Mouse (Mus musculus) liver, embryonic 12.5 days (tissue): ENCODE data around the gene Trmt1l. TPM values are rescaled to one million over a fixed set of nuclear protein-coding genes. Genes with fewer than 3 reads are reported as not detected.
"Not testable (repeated sequence)": the region's sequence is repeated elsewhere in the genome, so short reads cannot be mapped to it uniquely, and the experiment has no call there.

Experiments
- ATAC-seq: fragments of 200-750 bp; cut with Nextera tagmentation; 2 replicates; pipeline ENCODE4 v1.8.0; 2017; ENCODE audit warnings: moderate number of reproducible peaks, mild to moderate bottlenecking, moderate library complexity
- H3K27ac ChIP-seq: fragments of 300-500 bp; sonication (generic); 2 replicates; pipeline ENCODE4 v1.5.1; 2016; ENCODE audit warnings: mild to moderate bottlenecking
- H3K27me3 ChIP-seq: fragments of 300-500 bp; sonication (generic); replicated peaks from 2 replicates; pipeline ENCODE4 v1.6.1; 2016; ENCODE audit warnings: mild to moderate bottlenecking, moderate library complexity
- H3K36me3 ChIP-seq: fragments of 300-500 bp; sonication (generic); 2 replicates; pipeline ENCODE4 v1.6.1; 2016; ENCODE audit warnings: mild to moderate bottlenecking, moderate library complexity
- H3K4me1 ChIP-seq: fragments of 300-500 bp; sonication (generic); 2 replicates; pipeline ENCODE4 v1.6.1; 2016
- H3K4me2 ChIP-seq: fragments of 300-500 bp; sonication (generic); 2 replicates; pipeline ENCODE4 v1.6.1; 2016; ENCODE audit warnings: mild to moderate bottlenecking, moderate library complexity
- H3K4me3 ChIP-seq: fragments of 300-500 bp; sonication (generic); 2 replicates; pipeline ENCODE4 v1.5.1; 2016; ENCODE audit warnings: mild to moderate bottlenecking, moderate library complexity
- H3K9ac ChIP-seq: fragments of 300-500 bp; sonication (generic); 2 replicates; pipeline ENCODE4 v1.6.1; 2016; ENCODE audit warnings: mild to moderate bottlenecking, moderate library complexity
- H3K9me3 ChIP-seq: fragments of 300-500 bp; sonication (generic); replicated peaks from 2 replicates; pipeline ENCODE4 v1.6.1; 2016; ENCODE audit warnings: mild to moderate bottlenecking, moderate library complexity
- WGBS: fragments of 180-500 bp; shearing (Covaris S2); methylation state at CpG from one replicate; pipeline ENCODE4 v1.1.7; 2016; ENCODE audit not compliant: insufficient replicate concordance; 5-methylcytosine and 5-hydroxymethylcytosine counted together
- polyA plus RNA-seq: library from polyadenylated mRNA; unstranded; fragments of >200 nt; fragmentation: Nextera tagmentation; extraction: Ambion mirVana; gene quantifications from 2 replicates; pipeline ENCODE4 v1.2.1, GENCODE M21; 2016

Gene Trmt1l
- polyA plus RNA-seq, 1 experiment from 2014 or later: 31.6 TPM

- H3K27me3 ChIP-seq: no peaks in the 10 kb centered on the region
- H3K9ac ChIP-seq: no peak overlapping the region
- H3K4me2 ChIP-seq: no peak overlapping the region
- H3K4me3 ChIP-seq: no peak overlapping the region
- H3K9me3 ChIP-seq: no peaks in the 10 kb centered on the region
- H3K4me1 ChIP-seq: no peaks in the 10 kb centered on the region
- H3K36me3 ChIP-seq: peaks cover 45% of the 10 kb centered on the region
- no peak overlapping the region for H3K27ac ChIP-seq
- no peak for ATAC-seq
- WGBS: 89% methylated on average over 9 of the region's 9 CpGs
Observed at GRCm38 (mm10) chr1:151461265-151461664, 32.9 kb downstream of the Trmt1l start.

DNA sequence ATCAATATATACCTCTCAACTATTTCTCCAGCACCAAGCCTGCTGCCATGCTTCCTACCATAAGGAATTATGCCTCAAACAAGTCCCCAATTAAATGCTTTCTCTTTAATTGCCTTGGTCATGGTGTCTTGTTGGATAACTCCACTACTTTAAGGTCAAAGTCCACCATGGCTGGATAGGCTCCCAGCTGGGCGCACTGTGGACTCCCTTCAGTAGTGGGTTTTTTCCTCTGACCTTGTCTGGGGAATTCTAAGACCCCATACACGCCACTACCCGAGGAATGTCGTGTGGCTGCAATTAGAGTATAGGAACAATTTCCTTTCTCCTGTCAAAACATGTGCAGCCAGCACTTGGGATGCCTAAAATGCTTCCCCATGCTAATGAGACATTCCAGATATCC is 36.6 kb downstream of the Trmt1l start:
- Histone ChIP-seq H3K9ac (no peak overlapping the region), H3K9me3 (no peaks in the 10 kb centered on the region), H3K27ac (no peak overlapping the region), H3K4me2 (no peak overlapping the region), H3K36me3 (peaks cover 31% of the 10 kb centered on the region), H3K4me3 (no peak overlapping the region), H3K27me3 (no peaks in the 10 kb centered on the region), H3K4me1 (no peaks in the 10 kb centered on the region)
- ATAC-seq: no peak
- WGBS: 74% methylated on average over 4 of the region's 4 CpGs

DNA sequence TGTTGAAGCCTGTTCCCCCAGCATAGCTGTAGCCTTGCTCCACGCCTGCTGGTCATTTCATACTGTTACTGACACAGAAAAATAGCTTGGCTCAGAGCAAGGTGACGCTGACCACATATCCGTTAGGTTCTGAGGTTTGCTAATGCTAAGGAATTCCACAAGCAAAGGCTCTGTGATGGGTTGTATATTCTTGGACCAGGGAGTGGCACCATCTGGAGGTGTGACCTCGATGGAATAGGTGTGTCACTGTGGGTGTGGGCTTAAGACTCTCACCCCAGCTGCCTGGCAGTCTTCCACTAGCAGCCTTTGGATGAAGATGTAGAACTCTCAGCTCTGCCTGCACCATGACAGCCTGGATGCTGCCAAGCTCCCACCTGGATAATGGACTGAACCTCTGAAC is 38.2 kb downstream of the Trmt1l start:
- peaks cover 30% of the 10 kb centered on the region for H3K36me3 ChIP-seq
- 77% methylated on average over 4 of the region's 4 CpGs for WGBS
- no peak overlapping the region for H3K9ac ChIP-seq
- H3K4me2 ChIP-seq: no peak overlapping the region
- ATAC-seq: no peak
- H3K27ac ChIP-seq: no peak overlapping the region
- no peak overlapping the region for H3K4me3 ChIP-seq
- H3K4me1 ChIP-seq: no peaks in the 10 kb centered on the region
- no peaks in the 10 kb centered on the region for H3K27me3 ChIP-seq
- no peaks in the 10 kb centered on the region for H3K9me3 ChIP-seq

- no peak for ATAC-seq
- no peak overlapping the region for H3K4me2 ChIP-seq
- H3K27me3 ChIP-seq: no peaks in the 10 kb centered on the region
- H3K27ac ChIP-seq: no peak overlapping the region
- H3K4me3 ChIP-seq: no peak overlapping the region
- H3K36me3 ChIP-seq: peaks cover 74% of the 10 kb centered on the region
- H3K9ac ChIP-seq: no peak overlapping the region
- no peaks in the 10 kb centered on the region for H3K9me3 ChIP-seq
- H3K4me1 ChIP-seq: no peaks in the 10 kb centered on the region
- 72% methylated on average over 7 of the region's 7 CpGs for WGBS
Observed at GRCm38 (mm10) chr1:151471429-151471828, 43.1 kb downstream of the Trmt1l start.

DNA sequence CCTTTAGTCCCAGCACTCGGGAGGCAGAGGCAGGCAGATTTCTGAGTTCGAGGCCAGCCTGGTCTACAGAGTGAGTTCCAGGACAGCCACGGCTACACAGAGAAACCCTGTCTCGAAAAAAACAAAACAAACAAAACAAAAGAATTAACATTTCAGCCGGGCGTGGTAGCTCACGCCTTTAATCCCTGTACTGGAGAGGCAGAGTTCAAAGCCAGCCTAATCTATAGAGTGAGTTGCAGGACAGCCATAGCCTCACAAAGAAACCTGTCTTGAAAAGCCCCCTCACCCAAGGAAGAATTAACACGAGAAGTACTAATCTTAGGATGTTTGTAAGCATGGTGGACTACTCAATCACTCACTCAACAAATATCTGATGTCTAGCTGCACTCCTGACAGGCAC is 44.0 kb downstream of the Trmt1l start:
- not testable (repeated sequence) for H3K9me3 ChIP-seq, H3K27ac ChIP-seq, H3K4me1 ChIP-seq, H3K9ac ChIP-seq, H3K4me2 ChIP-seq, ATAC-seq, H3K4me3 ChIP-seq, H3K27me3 ChIP-seq
- peaks cover 79% of the 10 kb centered on the region for H3K36me3 ChIP-seq
- WGBS: 83% methylated on average over 8 of the region's 8 CpGs

DNA sequence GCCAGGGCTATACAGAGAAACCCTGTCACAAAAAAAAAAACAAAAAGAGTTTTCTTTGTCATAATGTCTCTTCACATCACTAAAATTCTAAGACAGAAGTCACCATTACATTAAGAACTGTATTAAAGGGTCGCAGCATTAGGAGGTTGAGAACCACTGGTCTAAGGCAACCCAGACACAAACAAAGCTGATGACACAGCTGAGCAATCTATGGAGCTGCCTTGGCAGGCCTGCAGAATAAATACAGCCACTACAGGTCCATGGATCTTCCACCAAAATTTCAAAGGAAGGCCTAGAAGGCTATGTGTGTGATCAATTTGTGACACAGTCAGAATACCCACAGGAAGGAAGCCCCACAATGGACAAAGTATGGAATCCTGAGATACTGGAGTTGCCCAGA is 54.2 kb downstream of the Trmt1l start:
- H3K36me3 ChIP-seq: peaks cover 22% of the 10 kb centered on the region
- H3K9me3 ChIP-seq: no peaks in the 10 kb centered on the region
- H3K27ac ChIP-seq: no peak overlapping the region
- ATAC-seq: no peak
- no peak overlapping the region for H3K9ac ChIP-seq
- 83% methylated on average over 1 of the region's 1 CpGs for WGBS
- no peak overlapping the region for H3K4me3 ChIP-seq
- H3K4me2 ChIP-seq: no peak overlapping the region
- no peaks in the 10 kb centered on the region for H3K27me3 ChIP-seq
- peaks cover 34% of the 10 kb centered on the region for H3K4me1 ChIP-seq

DNA sequence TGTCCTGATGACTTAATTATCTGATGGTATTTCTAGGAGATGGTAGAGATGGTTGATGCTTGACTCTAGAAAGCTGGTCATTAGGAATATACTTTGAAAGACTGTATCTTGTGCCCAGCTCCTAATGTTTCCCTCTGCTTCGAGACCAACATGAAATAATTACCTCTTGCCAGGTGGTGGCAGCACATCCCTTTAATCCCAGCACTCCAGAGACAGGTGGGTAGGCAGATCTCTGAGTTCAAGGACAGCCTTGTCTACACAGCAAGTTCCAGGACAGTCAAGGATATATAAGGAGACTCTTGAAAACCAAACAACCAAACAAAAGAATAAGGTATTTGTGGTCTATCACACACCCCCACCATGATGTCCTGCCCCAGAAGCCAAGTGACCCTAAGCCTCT is 55.2 kb downstream of the Trmt1l start:
- H3K4me1 ChIP-seq: peaks cover 34% of the 10 kb centered on the region
- H3K9ac ChIP-seq: no peak overlapping the region
- H3K27me3 ChIP-seq: no peaks in the 10 kb centered on the region
- no peak overlapping the region for H3K4me2 ChIP-seq
- no peaks in the 10 kb centered on the region for H3K9me3 ChIP-seq
- no peak overlapping the region for H3K4me3 ChIP-seq
- ATAC-seq: 0 out of 2 replicates have a peak, but pooled peaks have one; percentile 26
- no peak overlapping the region for H3K27ac ChIP-seq
- 64% methylated on average over 1 of the region's 1 CpGs for WGBS
- H3K36me3 ChIP-seq: peaks cover 15% of the 10 kb centered on the region

DNA sequence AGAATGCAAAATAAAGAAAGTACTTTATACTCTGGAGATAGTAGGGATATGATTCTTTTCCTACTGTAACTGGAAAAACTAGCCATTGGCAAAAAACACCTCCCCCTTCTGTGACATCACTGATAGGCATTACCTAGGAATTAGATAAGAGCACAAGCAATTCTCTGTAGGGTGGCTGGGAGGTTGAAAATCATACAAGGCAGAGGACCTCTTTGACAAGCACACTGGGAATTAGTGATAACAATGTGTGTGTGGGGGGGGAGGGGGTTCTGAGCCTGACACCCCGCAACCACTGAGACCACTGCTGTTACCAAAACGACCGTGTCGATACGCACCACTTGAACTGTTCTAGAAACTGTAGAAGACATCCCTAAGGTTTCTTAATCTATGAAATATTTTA is 56.4 kb downstream of the Trmt1l start:
- H3K4me3 ChIP-seq: no peak overlapping the region
- 28% methylated on average over 5 of the region's 5 CpGs for WGBS
- ATAC-seq: peak; percentile 80
- H3K27me3 ChIP-seq: no peaks in the 10 kb centered on the region
- H3K27ac ChIP-seq: no peak overlapping the region
- peaks cover 40% of the 10 kb centered on the region for H3K4me1 ChIP-seq
- H3K4me2 ChIP-seq: peak overlapping the region; percentile 22; the same call in 1 of the 2 replicates
- H3K36me3 ChIP-seq: peaks cover 15% of the 10 kb centered on the region
- no peaks in the 10 kb centered on the region for H3K9me3 ChIP-seq
- H3K9ac ChIP-seq: no peak overlapping the region

- ATAC-seq: no peak
- peaks cover 61% of the 10 kb centered on the region for H3K4me1 ChIP-seq
- H3K27me3 ChIP-seq: no peaks in the 10 kb centered on the region
- no peak overlapping the region for H3K4me2 ChIP-seq
- no peak overlapping the region for H3K9ac ChIP-seq
- 63% methylated on average over 6 of the region's 6 CpGs for WGBS
- H3K27ac ChIP-seq: no peak overlapping the region
- no peaks in the 10 kb centered on the region for H3K9me3 ChIP-seq
- no peaks in the 10 kb centered on the region for H3K36me3 ChIP-seq
- no peak overlapping the region for H3K4me3 ChIP-seq
Observed at GRCm38 (mm10) chr1:151489806-151490205, 61.5 kb downstream of the Trmt1l start.

GRCm38 (mm10) chr1:151492419-151492818 is 64.1 kb downstream of the Trmt1l start:
- ATAC-seq: no peak
- no peak overlapping the region for H3K9ac ChIP-seq
- no peak overlapping the region for H3K4me3 ChIP-seq
- WGBS: 18% methylated on average over 1 of the region's 1 CpGs
- peaks cover 74% of the 10 kb centered on the region for H3K4me1 ChIP-seq
- no peak overlapping the region for H3K4me2 ChIP-seq
- H3K9me3 ChIP-seq: no peaks in the 10 kb centered on the region
- no peak overlapping the region for H3K27ac ChIP-seq
- no peaks in the 10 kb centered on the region for H3K36me3 ChIP-seq
- H3K27me3 ChIP-seq: no peaks in the 10 kb centered on the region

DNA sequence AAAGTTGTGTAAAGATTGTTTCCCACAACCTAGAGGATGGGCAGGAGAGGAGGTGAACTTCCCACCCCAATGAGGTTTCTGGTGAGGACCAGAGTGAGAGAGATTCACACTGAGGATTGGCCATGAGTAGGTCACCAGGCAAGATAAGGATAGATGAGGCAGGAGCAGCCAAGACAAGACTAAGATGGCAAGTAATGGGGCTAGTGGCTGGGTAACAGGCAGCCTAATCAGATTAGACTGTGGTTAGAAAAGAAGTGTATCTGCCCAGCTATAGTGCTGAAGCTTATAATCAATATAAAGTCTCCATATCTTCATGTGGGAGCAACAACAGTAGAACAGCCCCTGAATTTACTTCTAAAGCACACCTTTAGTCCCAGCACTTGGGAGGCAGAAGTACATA is 65.5 kb downstream of the Trmt1l start:
- Histone ChIP-seq H3K4me1 (peaks cover 82% of the 10 kb centered on the region), H3K36me3 (no peaks in the 10 kb centered on the region)

GRCm38 (mm10) chr1:151494711-151495110 is 66.4 kb downstream of the Trmt1l start:
- Histone ChIP-seq H3K9me3 (no peaks in the 10 kb centered on the region), H3K27ac (no peak overlapping the region), H3K36me3 (no peaks in the 10 kb centered on the region), H3K4me3 (no peak overlapping the region), H3K4me2 (no peak overlapping the region), H3K9ac (no peak overlapping the region), H3K27me3 (no peaks in the 10 kb centered on the region), H3K4me1 (peaks cover 83% of the 10 kb centered on the region)
- ATAC-seq: no peak
- WGBS: 66% methylated on average over 6 of the region's 6 CpGs

More for the DNA sequence above, 65.5 kb downstream of the Trmt1l start:
- Histone ChIP-seq H3K4me2 (no peak overlapping the region), H3K27ac (no peak overlapping the region), H3K4me3 (no peak overlapping the region), H3K27me3 (no peaks in the 10 kb centered on the region), H3K9ac (no peak overlapping the region), H3K9me3 (no peaks in the 10 kb centered on the region)
- ATAC-seq: no peak

DNA sequence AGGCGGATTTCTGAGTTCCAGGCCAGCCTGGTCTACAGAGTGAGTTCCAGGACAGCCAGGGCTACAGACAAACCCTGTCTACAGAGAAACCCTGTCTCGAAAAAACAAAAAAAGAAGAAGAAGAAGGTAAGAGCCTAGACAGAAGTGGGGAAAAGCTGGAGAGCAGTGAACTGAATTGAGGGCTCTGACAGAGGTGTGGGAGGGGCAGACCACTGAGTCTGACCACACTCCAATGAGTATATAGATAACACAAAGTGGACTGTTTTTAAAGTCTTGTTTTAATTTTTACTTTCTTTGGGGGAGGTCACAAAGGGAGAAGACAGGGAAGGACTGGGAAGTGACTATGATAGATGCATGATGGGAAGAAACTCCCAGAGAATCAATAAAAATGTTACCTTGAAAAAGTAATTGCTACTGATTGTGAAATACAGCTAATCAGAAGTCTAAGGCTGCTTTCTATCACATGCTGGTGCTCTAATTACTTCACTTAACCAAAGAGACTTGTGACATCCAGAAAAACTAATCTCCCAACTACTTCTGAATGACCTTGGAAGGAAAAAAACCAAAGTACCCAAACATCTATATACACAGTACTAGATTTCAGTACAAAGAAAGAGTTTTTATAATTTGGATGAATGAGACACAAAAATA is 67.4 kb downstream of the Trmt1l start:
- Histone ChIP-seq H3K4me1 (peaks cover 74% of the 10 kb centered on the region), H3K4me2 (no peak overlapping the region), H3K4me3 (no peak overlapping the region), H3K9ac (no peak overlapping the region), H3K9me3 (no peaks in the 10 kb centered on the region), H3K27me3 (no peaks in the 10 kb centered on the region), H3K36me3 (no peaks in the 10 kb centered on the region), H3K27ac (no peak overlapping the region)
- no peak for ATAC-seq
- 54% methylated on average over 2 of the region's 2 CpGs for WGBS
